Mouse (Mus musculus) neural tube, embryonic 13.5 days (tissue): ENCODE results near the gene C1qtnf9. TPM values are rescaled to one million over a fixed set of nuclear protein-coding genes. Genes with fewer than 3 reads are reported as not detected.
A peak's percentile ranks its signal among the peaks of the same experiment; 100 is the strongest.

ENCODE experiments used
- ATAC-seq: fragments of 200-750 bp; cut with Nextera tagmentation; 2 replicates; pipeline ENCODE4 v1.8.0; 2017; ENCODE audit warnings: low read depth, mild to moderate bottlenecking, moderate TSS enrichment, moderate library complexity
- H3K27ac ChIP-seq: fragments of 300-500 bp; sonication (generic); replicated peaks from 2 replicates; pipeline ENCODE4 v1.5.1; 2015; ENCODE audit warnings: moderate library complexity, mild to moderate bottlenecking, inconsistent platforms
- H3K27me3 ChIP-seq: fragments of 300-500 bp; sonication (generic); 2 replicates; pipeline ENCODE4 v1.6.1; 2015; ENCODE audit warnings: mild to moderate bottlenecking, inconsistent platforms
- H3K36me3 ChIP-seq: fragments of 300-500 bp; sonication (generic); 2 replicates; pipeline ENCODE4 v1.6.1; 2015; ENCODE audit warnings: mild to moderate bottlenecking, inconsistent platforms
- H3K4me1 ChIP-seq: fragments of 300-500 bp; sonication (generic); replicated peaks from 2 replicates; pipeline ENCODE4 v1.6.1; 2015; ENCODE audit warnings: inconsistent platforms
- H3K4me2 ChIP-seq: fragments of 300-500 bp; sonication (generic); 2 replicates; pipeline ENCODE4 v1.6.1; 2015; ENCODE audit warnings: inconsistent platforms, mild to moderate bottlenecking, moderate library complexity
- H3K4me3 ChIP-seq: fragments of 300-500 bp; sonication (generic); 2 replicates; pipeline ENCODE4 v1.5.1; 2015; ENCODE audit warnings: mild to moderate bottlenecking, inconsistent platforms
- H3K9ac ChIP-seq: fragments of 300-500 bp; sonication (generic); 2 replicates; pipeline ENCODE4 v1.6.1; 2015; ENCODE audit warnings: moderate library complexity, mild to moderate bottlenecking, inconsistent platforms
- H3K9me3 ChIP-seq: fragments of 300-500 bp; sonication (generic); 2 replicates; pipeline ENCODE4 v1.6.1; 2016; ENCODE audit warnings: inconsistent platforms
- WGBS: fragments of 180-500 bp; shearing (Covaris S2); methylation state at CpG from one replicate; pipeline ENCODE4 v1.1.7; 2015; 5-methylcytosine and 5-hydroxymethylcytosine counted together
- polyA plus RNA-seq: library from polyadenylated mRNA; unstranded; fragments of >200 nt; fragmentation: Nextera tagmentation; extraction: Ambion mirVana; gene quantifications from 2 replicates; pipeline ENCODE4 v1.2.1, GENCODE M21; 2015

The C1qtnf9 gene
- polyA plus RNA-seq, 1 experiment from 2014 or later: 0.10 TPM

DNA sequence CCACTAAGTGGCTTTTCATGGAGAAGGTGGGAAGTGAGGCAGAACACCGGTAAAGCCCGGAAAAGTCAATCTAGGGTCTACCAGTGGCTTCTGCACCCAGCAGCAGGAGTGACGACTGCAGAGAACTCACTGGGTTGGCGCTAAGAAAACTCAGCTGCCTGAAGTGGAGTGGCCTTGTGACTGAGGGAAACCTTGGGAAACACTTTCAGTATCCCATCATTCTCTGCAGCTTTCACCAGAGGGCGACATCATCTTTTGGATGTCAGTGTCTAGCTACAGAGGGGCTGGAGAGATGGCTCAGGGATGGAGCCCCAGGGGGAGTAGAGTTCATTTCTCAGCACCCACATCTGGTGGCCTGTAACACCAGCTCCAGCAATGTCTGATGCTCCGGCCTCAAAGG is 1.4 kb downstream of the C1qtnf9 start:
- no peaks in the 10 kb centered on the region for H3K36me3 ChIP-seq
- H3K9me3 ChIP-seq: no peaks in the 10 kb centered on the region
- WGBS: 42% methylated on average over 6 of the region's 6 CpGs
- no peaks in the 10 kb centered on the region for H3K27me3 ChIP-seq
- no peak overlapping the region for H3K9ac ChIP-seq
- no peak overlapping the region for H3K27ac ChIP-seq
- H3K4me2 ChIP-seq: no peak overlapping the region
- H3K4me3 ChIP-seq: no peak overlapping the region
- no peaks in the 10 kb centered on the region; the same call in 1 of the 2 replicates for H3K4me1 ChIP-seq
- ATAC-seq: no peak

GRCm38 (mm10) chr14:60770594-60770993 is 2.7 kb downstream of the C1qtnf9 start:
- Histone ChIP-seq H3K4me3 (no peak overlapping the region), H3K4me2 (no peak overlapping the region; the same call in 1 of the 2 replicates)

GRCm38 (mm10) chr14:60771057-60771456 is 3.1 kb downstream of the C1qtnf9 start:
- Histone ChIP-seq H3K27ac (no peak overlapping the region), H3K36me3 (no peaks in the 10 kb centered on the region), H3K9ac (peak overlapping the region; percentile 54), H3K27me3 (no peaks in the 10 kb centered on the region), H3K9me3 (no peaks in the 10 kb centered on the region), H3K4me3 (peak overlapping the region; percentile 36), H3K4me2 (peak overlapping the region; percentile 54), H3K4me1 (no peaks in the 10 kb centered on the region; the same call in 1 of the 2 replicates)
- peak; percentile 85 for ATAC-seq
- WGBS: 7% methylated on average over 8 of the region's 8 CpGs

More at GRCm38 (mm10) chr14:60770594-60770993, 2.7 kb downstream of the C1qtnf9 start:
- Histone ChIP-seq H3K27ac (no peak overlapping the region), H3K4me1 (no peaks in the 10 kb centered on the region; the same call in 1 of the 2 replicates), H3K9ac (no peak overlapping the region), H3K36me3 (no peaks in the 10 kb centered on the region), H3K9me3 (no peaks in the 10 kb centered on the region), H3K27me3 (no peaks in the 10 kb centered on the region)
- WGBS: 71% methylated on average over 6 of the region's 6 CpGs
- ATAC-seq: peak; percentile 47; the same call in 1 of the 2 replicates

GRCm38 (mm10) chr14:60773476-60773875 is 5.5 kb downstream of the C1qtnf9 start:
- H3K27me3 ChIP-seq: no peaks in the 10 kb centered on the region
- H3K27ac ChIP-seq: no peak overlapping the region

DNA sequence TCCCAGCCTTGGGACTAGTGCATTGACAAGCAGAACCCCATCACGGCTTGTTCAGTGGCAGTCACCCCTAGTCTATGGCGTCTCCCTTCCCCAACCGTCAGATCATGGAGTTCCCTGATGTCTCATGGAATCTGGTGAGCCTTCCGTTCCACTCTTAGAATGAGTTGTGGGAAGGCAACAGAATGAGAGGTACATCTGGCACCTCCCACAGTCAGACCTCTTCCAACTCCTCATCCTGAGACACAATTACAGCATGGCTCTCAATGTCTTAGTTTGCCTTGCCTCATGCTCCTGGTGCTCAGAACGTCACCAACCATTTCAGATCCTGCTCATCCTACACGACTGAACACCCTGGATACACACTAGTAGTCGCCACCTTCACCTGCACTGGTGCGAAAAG is 8.6 kb downstream of the C1qtnf9 start:
- no peak overlapping the region for H3K27ac ChIP-seq
- H3K9ac ChIP-seq: no peak overlapping the region
- no peaks in the 10 kb centered on the region for H3K27me3 ChIP-seq
- H3K4me1 ChIP-seq: no peaks in the 10 kb centered on the region
- no peaks in the 10 kb centered on the region for H3K9me3 ChIP-seq
- WGBS: 92% methylated on average over 8 of the region's 8 CpGs
- H3K4me2 ChIP-seq: no peak overlapping the region
- no peak overlapping the region for H3K4me3 ChIP-seq
- ATAC-seq: no peak
- H3K36me3 ChIP-seq: no peaks in the 10 kb centered on the region

More at GRCm38 (mm10) chr14:60773476-60773875, 5.5 kb downstream of the C1qtnf9 start:
- no peaks in the 10 kb centered on the region for H3K9me3 ChIP-seq
- H3K9ac ChIP-seq: no peak overlapping the region
- ATAC-seq: no peak
- H3K36me3 ChIP-seq: no peaks in the 10 kb centered on the region
- WGBS: 77% methylated on average over 2 of the region's 2 CpGs
- no peak overlapping the region for H3K4me3 ChIP-seq
- no peaks in the 10 kb centered on the region; the same call in 1 of the 2 replicates for H3K4me1 ChIP-seq
- H3K4me2 ChIP-seq: no peak overlapping the region

DNA sequence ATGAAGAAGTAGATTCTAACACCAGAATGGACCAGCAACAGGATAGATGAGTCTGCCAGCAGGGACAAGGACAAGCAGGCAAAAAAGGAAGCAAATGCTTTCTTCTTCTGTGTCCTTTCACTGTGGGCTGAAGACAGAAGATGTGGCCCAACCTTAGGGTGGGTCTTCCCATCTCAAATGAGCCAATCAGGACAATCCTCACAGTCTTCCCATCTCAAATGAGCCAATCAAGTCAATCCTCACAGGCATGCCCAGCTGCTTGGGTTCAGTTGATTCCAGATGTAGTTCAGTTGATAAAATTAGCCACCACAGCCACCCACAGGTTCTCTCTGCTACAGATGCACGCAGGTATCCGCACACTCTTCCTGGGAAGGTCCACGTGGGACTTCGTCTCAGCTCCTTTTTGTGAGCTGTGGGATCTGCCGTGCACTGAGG is 9.6 kb downstream of the C1qtnf9 start:
- Histone ChIP-seq H3K9ac (no peak overlapping the region), H3K4me1 (no peaks in the 10 kb centered on the region), H3K9me3 (no peaks in the 10 kb centered on the region), H3K4me3 (no peak overlapping the region), H3K4me2 (no peak overlapping the region), H3K27me3 (no peaks in the 10 kb centered on the region), H3K27ac (no peak overlapping the region), H3K36me3 (no peaks in the 10 kb centered on the region)
- WGBS: 88% methylated on average over 5 of the region's 5 CpGs
- ATAC-seq: no peak

GRCm38 (mm10) chr14:60779198-60779597 is 11.3 kb downstream of the C1qtnf9 start:
- ATAC-seq: no peak
- no peak overlapping the region for H3K4me2 ChIP-seq
- no peaks in the 10 kb centered on the region for H3K9me3 ChIP-seq
- H3K27me3 ChIP-seq: no peaks in the 10 kb centered on the region
- H3K36me3 ChIP-seq: no peaks in the 10 kb centered on the region
- 93% methylated on average over 7 of the region's 7 CpGs for WGBS
- H3K9ac ChIP-seq: no peak overlapping the region
- H3K27ac ChIP-seq: no peak overlapping the region
- no peaks in the 10 kb centered on the region for H3K4me1 ChIP-seq
- no peak overlapping the region for H3K4me3 ChIP-seq

DNA sequence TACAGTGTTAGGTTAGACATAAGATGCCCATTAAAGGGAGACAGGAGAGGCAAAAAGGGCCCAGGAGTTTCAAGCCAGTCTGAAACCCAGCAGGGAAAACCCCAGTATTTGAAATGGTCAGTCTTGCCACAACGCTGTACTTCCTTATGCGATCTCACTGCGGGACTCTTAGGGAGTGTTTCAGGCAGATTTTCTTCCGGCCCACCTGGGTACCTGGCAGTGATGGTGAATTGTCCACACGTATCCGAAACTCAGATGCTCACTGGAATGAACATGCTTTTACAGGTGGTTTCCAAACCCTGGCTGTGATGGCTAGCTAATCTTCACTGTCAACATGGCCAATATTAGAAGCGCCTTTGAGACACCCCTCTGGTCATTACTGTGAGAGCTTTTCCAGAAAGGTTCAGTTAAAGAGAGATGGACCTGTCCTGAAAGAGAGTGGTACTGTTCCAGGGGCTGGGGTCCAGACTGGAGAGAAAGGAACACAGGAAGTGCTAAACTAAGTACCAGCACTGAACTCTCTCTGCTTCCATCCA is 14.3 kb downstream of the C1qtnf9 start:
- Histone ChIP-seq H3K4me1 (peaks cover 6% of the 10 kb centered on the region), H3K36me3 (no peaks in the 10 kb centered on the region), H3K9ac (no peak overlapping the region), H3K4me3 (no peak overlapping the region), H3K27me3 (no peaks in the 10 kb centered on the region), H3K4me2 (no peak overlapping the region), H3K27ac (no peak overlapping the region), H3K9me3 (no peaks in the 10 kb centered on the region)
- 55% methylated on average over 7 of the region's 7 CpGs for WGBS
- no peak for ATAC-seq

- Histone ChIP-seq H3K9ac (no peak overlapping the region), H3K9me3 (no peaks in the 10 kb centered on the region), H3K27ac (no peak overlapping the region), H3K27me3 (no peaks in the 10 kb centered on the region), H3K36me3 (no peaks in the 10 kb centered on the region), H3K4me1 (peaks cover 6% of the 10 kb centered on the region), H3K4me2 (no peak overlapping the region), H3K4me3 (no peak overlapping the region)
- WGBS: 48% methylated on average over 8 of the region's 8 CpGs
- ATAC-seq: no peak
Observed at GRCm38 (mm10) chr14:60783196-60783595, 15.3 kb downstream of the C1qtnf9 start.

- Histone ChIP-seq H3K9me3 (no peaks in the 10 kb centered on the region), H3K27ac (peak within 1 kb of the TSS; percentile 65; the same call in 1 of the 2 replicates), H3K4me3 (peak within 1 kb of the TSS; percentile 79), H3K9ac (peak within 1 kb of the TSS; percentile 85), H3K36me3 (no peaks in the 10 kb centered on the region), H3K27me3 (no peaks in the 10 kb centered on the region), H3K4me2 (peak within 1 kb of the TSS; percentile 84), H3K4me1 (peaks cover 6% of the 10 kb centered on the region)
- peak; percentile 93 for ATAC-seq
- under 1% methylated on average over 61 of the region's 61 CpGs for WGBS
Observed at GRCm38 (mm10) chr14:60784427-60785315, 16.7 kb downstream of the C1qtnf9 start, which contains the start of gene Mipep. Mipep (plus strand) TSS chr14:60784573.

- no peaks in the 10 kb centered on the region for H3K9me3 ChIP-seq
- H3K27ac ChIP-seq: no peak overlapping the region
- peak; percentile 8; the same call in 1 of the 2 replicates for ATAC-seq
- peaks cover 20% of the 10 kb centered on the region for H3K36me3 ChIP-seq
- H3K4me1 ChIP-seq: peaks cover 2% of the 10 kb centered on the region
- H3K9ac ChIP-seq: no peak overlapping the region
- 47% methylated on average over 3 of the region's 3 CpGs for WGBS
- no peak overlapping the region for H3K4me2 ChIP-seq
- H3K27me3 ChIP-seq: no peaks in the 10 kb centered on the region
- H3K4me3 ChIP-seq: no peak overlapping the region
Observed at GRCm38 (mm10) chr14:60790103-60790502, 22.2 kb downstream of the C1qtnf9 start.

DNA sequence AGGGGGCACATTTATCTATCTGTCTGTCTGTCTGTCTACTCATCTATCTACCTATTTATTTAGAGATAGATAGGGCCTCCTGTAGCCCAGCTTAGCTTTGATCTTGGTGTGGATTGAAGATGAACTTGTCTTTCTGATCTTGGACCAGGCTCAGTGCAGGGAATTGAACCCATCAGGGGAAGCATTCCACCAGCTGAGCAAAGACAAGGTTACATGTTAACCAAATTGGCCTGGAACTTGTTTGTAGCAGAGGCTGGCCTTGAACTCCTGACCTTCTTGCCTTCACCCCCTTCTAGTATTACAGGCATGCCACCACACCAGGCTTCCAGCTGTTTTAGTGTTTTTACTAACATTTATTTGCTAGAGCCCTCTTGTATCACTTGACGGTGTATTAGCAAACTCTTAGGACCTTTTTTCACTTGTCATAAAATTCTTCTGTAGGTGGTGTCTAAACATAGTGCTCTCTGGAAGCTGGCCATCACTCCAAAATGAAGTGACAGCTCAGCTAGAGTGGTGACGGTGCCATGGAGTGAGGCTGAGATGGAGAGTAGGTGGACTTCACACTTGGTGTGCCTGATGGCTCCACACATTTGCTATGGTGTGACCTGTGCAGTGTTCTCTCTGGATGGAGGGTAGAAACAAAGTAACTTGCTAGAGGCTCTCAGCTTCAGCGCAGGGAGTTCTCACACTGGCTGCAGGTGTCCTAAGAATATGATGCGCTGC is 28.8 kb downstream of the C1qtnf9 start:
- 91% methylated on average over 4 of the region's 4 CpGs for WGBS
- peaks cover 40% of the 10 kb centered on the region for H3K36me3 ChIP-seq
- H3K4me3 ChIP-seq: no peak overlapping the region
- H3K9me3 ChIP-seq: no peaks in the 10 kb centered on the region
- no peak overlapping the region for H3K4me2 ChIP-seq
- H3K4me1 ChIP-seq: no peaks in the 10 kb centered on the region
- no peaks in the 10 kb centered on the region for H3K27me3 ChIP-seq
- no peak overlapping the region for H3K27ac ChIP-seq
- H3K9ac ChIP-seq: no peak overlapping the region
- ATAC-seq: no peak
